Mouse (Mus musculus) liver, postnatal 0 days (tissue): ENCODE measurements around the gene Fnip1. TPM values are rescaled to one million over a fixed set of nuclear protein-coding genes. Genes with fewer than 3 reads are reported as not detected.
A peak's percentile ranks its signal among the peaks of the same experiment; 100 is the strongest.

Experiments
- ATAC-seq: fragments of 200-750 bp; cut with Nextera tagmentation; 2 replicates; pipeline ENCODE4 v1.8.0; 2017; ENCODE audit warnings: mild to moderate bottlenecking, moderate library complexity
- DNase-seq: peaks from one replicate; pipeline ENCODE4 v3.0.0-alpha.2; 2016
- H3K27ac ChIP-seq: fragments of 300-500 bp; sonication (generic); 2 replicates; pipeline ENCODE4 v1.5.1; 2014; ENCODE audit warnings: antibody characterized with exemption, moderate library complexity, mild to moderate bottlenecking, low read depth
- H3K27me3 ChIP-seq: fragments of 300-500 bp; sonication (generic); 2 replicates; pipeline ENCODE4 v1.6.1; 2014; ENCODE audit warnings: low read length, control low read depth, mixed read lengths; ENCODE audit not compliant: insufficient read depth
- H3K36me3 ChIP-seq: fragments of 300-500 bp; sonication (generic); replicated peaks from 2 replicates; pipeline ENCODE4 v1.6.1; 2014; ENCODE audit warnings: mild to moderate bottlenecking, control low read depth, low read length, moderate library complexity, mixed read lengths; ENCODE audit not compliant: insufficient read depth
- H3K4me1 ChIP-seq: fragments of 300-500 bp; sonication (generic); 2 replicates; pipeline ENCODE4 v1.6.1; 2014; ENCODE audit warnings: antibody characterized with exemption, mild to moderate bottlenecking, control low read depth; ENCODE audit not compliant: insufficient read depth
- H3K4me2 ChIP-seq: fragments of 300-500 bp; sonication (generic); 2 replicates; pipeline ENCODE4 v1.6.1; 2014; ENCODE audit warnings: low read depth, mild to moderate bottlenecking, low read length, moderate library complexity, mixed read lengths
- H3K4me3 ChIP-seq: fragments of 300-500 bp; sonication (generic); 2 replicates; pipeline ENCODE4 v1.5.1; 2014; ENCODE audit warnings: low read depth, low read length
- H3K9ac ChIP-seq: fragments of 300-500 bp; sonication (generic); replicated peaks from 2 replicates; pipeline ENCODE4 v1.6.1; 2014; ENCODE audit warnings: mild to moderate bottlenecking, moderate library complexity
- H3K9me3 ChIP-seq: fragments of 300-500 bp; sonication (generic); 2 replicates; pipeline ENCODE4 v1.6.1; 2016; ENCODE audit warnings: mild to moderate bottlenecking, control low read depth, low read length, mixed read lengths
- CTCF ChIP-seq: sonication (generic); IDR thresholded peaks from 2 replicates; pipeline ENCODE4 v1.5.1; 2016; ENCODE audit warnings: antibody characterized with exemption, low read depth
- EP300 ChIP-seq: IDR thresholded peaks from 2 replicates; pipeline ENCODE4 v1.6.1; 2016; ENCODE audit warnings: antibody characterized with exemption, low read depth, mild to moderate bottlenecking
- WGBS: fragments of 180-500 bp; shearing (Covaris S2); extraction: QIAGEN DNeasy Blood & Tissue Kit; methylation state at CpG from one replicate; pipeline ENCODE4 v1.1.7; 2014; ENCODE audit not compliant: insufficient replicate concordance; 5-methylcytosine and 5-hydroxymethylcytosine counted together
- polyA plus RNA-seq: library from polyadenylated mRNA; unstranded; fragments of >200 nt; fragmentation: Nextera tagmentation; extraction: Ambion mirVana; gene quantifications from 2 replicates; pipeline ENCODE4 v1.2.1, GENCODE M21; 2015

Gene Fnip1
- polyA plus RNA-seq, 1 experiment from 2014 or later, result 5.2 TPM

DNA sequence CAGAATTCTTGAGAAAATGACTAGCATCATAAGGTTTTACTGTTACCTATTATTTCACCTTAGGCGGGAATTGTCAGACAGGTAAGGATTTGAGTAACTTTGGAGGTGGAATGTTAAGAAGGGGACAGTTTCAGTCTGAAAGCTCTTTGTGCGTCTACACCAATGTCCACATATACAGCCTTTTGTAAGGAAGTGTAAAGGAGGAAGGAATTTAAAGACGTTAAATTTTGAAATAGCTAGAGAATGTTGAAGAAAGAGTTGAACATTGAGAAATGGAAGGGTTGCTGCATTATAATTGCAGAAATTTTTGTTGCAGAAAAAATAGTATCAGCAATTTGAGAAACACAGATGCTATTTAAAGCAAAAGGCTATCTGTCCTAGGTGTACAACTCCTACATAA is 48.0 kb downstream of the Fnip1 start:
- Histone ChIP-seq H3K4me3 (no peak overlapping the region), H3K36me3 (peaks cover 9% of the 10 kb centered on the region; the same call in 1 of the 2 replicates), H3K4me1 (no peaks in the 10 kb centered on the region), H3K27me3 (no peaks in the 10 kb centered on the region), H3K9ac (no peak overlapping the region), H3K9me3 (no peaks in the 10 kb centered on the region), H3K27ac (no peak overlapping the region), H3K4me2 (no peak overlapping the region)
- WGBS, result 70% methylated on average over 3 of the region's 3 CpGs
- TF ChIP-seq EP300, result 0 out of 2 replicates have a peak, but pooled peaks have one; percentile 36
- no peak for TF ChIP-seq CTCF
- DNase-seq, result no peak
- no peak for ATAC-seq

DNA sequence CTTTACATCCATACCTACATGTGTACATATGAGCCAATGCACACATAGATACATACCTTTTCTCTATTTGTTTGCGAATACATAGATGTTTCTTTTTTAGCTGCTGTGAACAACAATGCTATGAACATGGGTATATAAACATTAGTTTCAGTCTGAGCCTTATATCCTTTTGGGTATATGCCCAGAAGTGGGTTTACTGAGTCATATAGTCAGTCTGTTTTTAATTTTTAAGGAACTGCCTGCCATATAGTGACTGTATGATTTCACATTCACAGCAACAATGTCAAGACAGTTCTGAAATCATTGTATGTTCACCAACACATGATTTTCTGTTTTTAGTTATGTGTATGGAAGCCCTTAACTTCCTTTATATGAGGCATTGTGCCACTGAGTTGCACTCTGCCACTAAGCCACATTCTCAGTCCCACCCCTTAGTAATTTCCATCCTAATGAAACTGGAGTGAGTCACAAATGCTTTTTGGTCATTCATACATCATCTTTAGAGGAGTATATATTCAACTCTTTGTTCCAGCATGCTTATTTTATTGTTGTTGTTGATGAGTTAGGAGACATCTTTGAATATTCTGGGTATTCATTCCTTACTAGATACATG is 54.1 kb downstream of the Fnip1 start:
- H3K4me3 ChIP-seq, result no peak overlapping the region
- 93% methylated on average over 1 of the region's 1 CpGs for WGBS

DNA sequence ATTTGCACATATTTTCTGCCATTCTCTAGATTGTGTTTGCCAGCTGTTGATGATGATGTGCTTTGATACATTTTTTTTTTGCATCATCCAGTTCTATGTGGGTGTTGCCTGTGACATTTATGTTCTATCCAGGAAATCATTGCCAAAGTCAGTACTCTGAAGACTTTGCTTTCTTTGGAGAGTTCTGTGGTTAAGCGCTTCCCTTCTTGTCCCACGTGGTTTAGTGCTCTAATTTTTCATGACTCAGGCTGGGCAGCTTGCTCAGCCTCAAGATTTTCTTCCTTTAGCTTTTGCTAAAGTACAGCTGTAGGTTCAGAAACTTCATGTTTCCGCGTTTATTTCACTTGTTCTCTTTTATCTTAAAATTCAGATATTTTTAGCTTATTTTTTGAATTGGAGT is 54.6 kb downstream of the Fnip1 start:
- Histone ChIP-seq H3K4me1 (no peaks in the 10 kb centered on the region), H3K9me3 (no peaks in the 10 kb centered on the region), H3K27ac (0 out of 2 replicates have a peak overlapping the region, but pooled peaks have one; percentile 12), H3K36me3 (peaks cover 20% of the 10 kb centered on the region; the same call in 1 of the 2 replicates), H3K4me2 (no peak overlapping the region), H3K27me3 (no peaks in the 10 kb centered on the region), H3K4me3 (no peak overlapping the region), H3K9ac (no peak overlapping the region)
- no peak for DNase-seq
- ATAC-seq, result no peak
- 48% methylated on average over 4 of the region's 4 CpGs for WGBS
- no peak for TF ChIP-seq EP300

More for the DNA sequence above, 54.1 kb downstream of the Fnip1 start:
- Histone ChIP-seq H3K9me3 (no peaks in the 10 kb centered on the region), H3K9ac (no peak overlapping the region), H3K4me2 (no peak overlapping the region), H3K36me3 (peaks cover 18% of the 10 kb centered on the region; the same call in 1 of the 2 replicates), H3K4me1 (no peaks in the 10 kb centered on the region), H3K27ac (0 out of 2 replicates have a peak overlapping the region, but pooled peaks have one; percentile 12), H3K27me3 (no peaks in the 10 kb centered on the region)
- ATAC-seq (no peak), DNase-seq (no peak)
- TF ChIP-seq CTCF (no peak), EP300 (no peak)

DNA sequence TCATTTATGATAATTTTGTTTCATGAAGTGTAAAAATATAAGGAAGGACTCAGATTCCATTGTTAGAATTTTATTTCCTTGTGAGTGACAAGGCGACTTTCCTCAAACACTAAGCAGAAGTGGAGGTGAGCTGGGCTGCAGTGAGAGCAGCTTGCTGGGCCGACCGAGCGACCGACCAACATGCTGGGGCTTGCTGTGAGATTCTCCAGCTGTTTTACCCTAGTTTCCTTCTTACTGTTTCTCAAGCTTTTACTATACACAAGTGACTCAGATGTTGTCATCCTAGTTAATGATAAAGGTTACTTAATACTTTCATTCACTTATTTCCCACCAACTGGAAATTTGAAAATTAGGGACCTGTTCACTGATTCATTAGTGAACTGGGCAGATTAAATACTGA is 61.8 kb downstream of the Fnip1 start:
- no peak overlapping the region for H3K4me2 ChIP-seq
- H3K9me3 ChIP-seq, result no peaks in the 10 kb centered on the region
- H3K4me3 ChIP-seq, result no peak overlapping the region
- H3K36me3 ChIP-seq, result peaks cover 54% of the 10 kb centered on the region
- DNase-seq, result no peak
- H3K9ac ChIP-seq, result no peak overlapping the region
- no peak for TF ChIP-seq EP300
- TF ChIP-seq CTCF, result no peak
- no peaks in the 10 kb centered on the region for H3K4me1 ChIP-seq
- 86% methylated on average over 5 of the region's 5 CpGs for WGBS
- H3K27ac ChIP-seq, result no peak overlapping the region
- ATAC-seq, result no peak
- no peaks in the 10 kb centered on the region for H3K27me3 ChIP-seq

DNA sequence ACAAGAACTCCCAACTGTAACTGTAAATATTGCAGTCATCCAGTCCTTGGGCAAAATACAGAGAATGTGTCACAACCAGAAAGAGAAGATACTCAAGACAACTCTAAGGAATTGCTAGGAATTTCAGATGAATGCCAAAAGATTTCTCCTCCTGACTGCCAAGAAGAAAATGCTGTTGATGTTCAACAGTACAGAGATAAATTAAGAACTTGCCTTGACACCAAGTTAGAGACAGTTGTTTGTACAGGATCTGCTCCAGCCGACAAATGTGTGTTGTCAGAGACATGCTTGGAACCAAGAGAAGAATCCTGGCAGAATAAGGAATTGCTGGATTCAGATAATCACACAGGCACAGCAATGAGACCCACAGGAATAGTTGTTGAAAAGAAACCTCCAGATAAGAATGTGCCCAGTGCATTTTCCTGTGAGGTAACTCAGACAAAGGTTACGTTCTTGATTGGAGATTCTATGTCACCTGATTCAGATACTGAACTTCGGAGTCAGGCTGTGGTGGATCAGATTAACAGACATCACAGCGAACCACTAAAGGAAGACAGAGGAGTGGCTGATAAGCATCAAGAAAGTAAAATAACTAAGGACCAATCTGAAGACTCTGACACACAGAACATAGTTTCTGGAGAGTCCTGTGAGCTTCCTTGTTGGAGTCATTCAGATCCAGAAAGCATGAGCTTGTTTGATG is 64.7 kb downstream of the Fnip1 start:
- 76% methylated on average over 4 of the region's 4 CpGs for WGBS
- H3K36me3 ChIP-seq, result peaks cover 56% of the 10 kb centered on the region
- H3K9ac ChIP-seq, result no peak overlapping the region
- H3K4me2 ChIP-seq, result no peak overlapping the region
- H3K4me1 ChIP-seq, result no peaks in the 10 kb centered on the region
- no peaks in the 10 kb centered on the region for H3K9me3 ChIP-seq
- no peaks in the 10 kb centered on the region for H3K27me3 ChIP-seq
- TF ChIP-seq EP300 (no peak), CTCF (no peak)
- H3K4me3 ChIP-seq, result no peak overlapping the region
- DNase-seq, result no peak
- H3K27ac ChIP-seq, result no peak overlapping the region
- ATAC-seq, result no peak

DNA sequence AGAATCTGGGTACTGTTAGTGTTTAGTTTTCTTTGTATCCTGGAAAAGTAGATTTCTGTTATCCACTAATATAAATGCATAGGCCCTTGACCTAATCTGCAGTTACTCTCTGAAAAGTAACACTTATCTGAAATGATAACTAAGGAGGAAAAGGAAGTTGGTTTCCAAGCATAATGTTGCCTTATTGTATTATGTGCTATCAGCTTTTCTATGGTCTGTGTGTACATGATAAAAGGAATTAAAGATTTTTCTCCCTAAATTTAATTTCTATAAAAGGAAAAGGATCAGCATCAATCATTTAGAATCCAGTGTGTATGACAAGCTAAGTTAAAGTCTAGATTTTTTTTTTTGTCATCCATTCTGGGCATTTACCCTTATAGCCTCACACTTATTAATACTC is 75.6 kb downstream of the Fnip1 start:
- H3K4me2 ChIP-seq, result no peak overlapping the region
- H3K4me1 ChIP-seq, result no peaks in the 10 kb centered on the region
- H3K36me3 ChIP-seq, result peaks cover 36% of the 10 kb centered on the region
- H3K9me3 ChIP-seq, result no peaks in the 10 kb centered on the region
- TF ChIP-seq CTCF (no peak), EP300 (no peak)
- DNase-seq (no peak), ATAC-seq (no peak)
- no peaks in the 10 kb centered on the region for H3K27me3 ChIP-seq
- H3K27ac ChIP-seq, result no peak overlapping the region
- H3K9ac ChIP-seq, result no peak overlapping the region
- no peak overlapping the region for H3K4me3 ChIP-seq
